Mouse (Mus musculus) embryo, embryonic 10 days (tissue): Measurements from ENCODE around the gene Abl2.

Experiments used
- DNase-seq: peaks from one replicate; pipeline ENCODE4 v3.0.0-alpha.2; 2015; ENCODE audit warnings: low spot score

The Abl2 gene

DNA sequence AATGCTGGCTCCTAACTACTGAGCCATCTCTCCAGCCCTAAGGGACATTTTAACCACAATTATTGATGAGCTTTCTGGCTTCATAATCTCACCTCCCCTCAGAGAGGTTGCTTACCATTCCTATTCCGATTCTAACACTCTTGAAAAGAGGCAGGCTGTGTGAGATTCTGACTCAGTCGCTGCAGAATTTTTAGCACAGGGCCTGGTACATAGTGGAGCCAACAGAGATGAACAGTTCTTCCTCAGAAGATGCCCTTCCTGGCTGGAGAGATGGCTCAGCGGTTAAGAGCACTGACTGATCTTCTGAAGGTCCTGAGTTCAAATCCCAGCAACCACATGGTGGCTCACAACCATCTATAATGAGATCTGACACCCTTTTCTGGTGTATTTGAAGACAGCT, 113.3 kb downstream of the Abl2 start:
- no peak for DNase-seq

DNA sequence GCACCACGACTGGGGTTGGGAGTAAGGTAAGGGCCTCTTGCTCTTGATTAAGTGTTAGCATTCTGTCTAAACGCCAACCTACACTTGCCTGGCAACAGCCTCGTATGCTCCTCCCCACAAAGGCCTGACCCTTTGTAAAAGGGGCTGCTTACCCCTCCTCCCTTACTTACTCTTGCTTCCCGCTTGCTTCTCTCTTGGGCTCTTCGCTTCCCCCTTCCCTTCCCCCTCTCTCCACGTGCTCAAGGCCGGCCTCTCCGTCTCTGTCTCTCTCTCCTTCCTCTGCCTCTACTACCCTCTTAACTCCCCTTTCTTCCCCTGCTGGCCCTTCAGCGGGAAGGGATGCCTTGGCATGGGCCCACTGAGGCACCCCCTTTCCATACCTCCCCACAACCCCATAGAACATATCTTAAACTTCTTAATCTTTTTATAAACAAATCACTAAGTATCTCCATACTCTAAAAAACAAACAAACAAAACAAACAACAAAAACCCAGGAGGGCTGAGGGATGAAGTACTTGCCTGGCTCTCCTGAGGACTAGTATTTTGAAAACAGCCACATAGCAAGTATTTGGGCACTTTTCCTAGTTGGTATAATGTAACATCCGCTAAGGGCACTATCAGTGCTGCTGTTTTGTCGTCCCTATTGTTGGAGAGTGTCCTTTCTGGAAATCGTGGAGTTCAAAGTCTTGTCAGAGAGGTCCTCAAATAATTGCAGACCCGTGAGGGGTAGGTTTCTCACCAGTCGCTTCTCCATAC, 114.3 kb downstream of the Abl2 start:
- DNase-seq: peak; percentile 48

DNA sequence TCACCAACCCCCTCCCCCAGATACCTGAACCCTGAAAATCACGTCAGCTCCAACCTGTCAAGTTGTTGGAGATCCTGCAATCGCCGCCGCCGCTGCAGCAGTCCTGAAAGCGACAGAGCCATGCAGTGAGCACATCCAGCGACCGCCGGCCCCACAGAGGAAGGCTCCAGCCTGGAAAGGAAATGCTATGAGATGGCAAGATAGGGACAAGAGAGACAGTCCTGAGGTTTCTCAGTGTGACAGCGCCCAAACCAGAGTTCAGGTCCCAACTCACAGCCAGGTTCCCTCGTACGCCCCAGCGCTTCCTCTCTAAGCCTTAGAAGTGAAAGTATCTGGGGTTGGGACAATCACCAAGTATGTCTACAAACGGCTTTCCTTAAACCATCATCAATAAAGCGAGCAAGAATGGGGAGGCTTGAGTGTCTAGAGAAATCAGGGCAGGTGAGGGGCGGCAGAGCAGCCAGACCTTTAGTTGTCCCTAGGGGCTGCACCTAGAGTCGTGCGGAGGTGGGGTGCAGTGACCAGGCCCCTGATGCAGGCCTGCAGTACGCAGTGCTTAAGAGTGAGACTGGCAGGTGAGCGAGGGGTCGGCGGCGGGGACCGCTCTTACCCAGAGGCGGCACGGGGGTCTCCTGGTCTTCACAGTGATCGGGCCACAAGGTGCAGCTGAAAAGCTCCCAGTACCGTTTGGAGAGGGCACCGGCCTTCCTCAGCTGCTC, 115.0 kb downstream of the Abl2 start:
- peak; percentile 52 for DNase-seq

DNA sequence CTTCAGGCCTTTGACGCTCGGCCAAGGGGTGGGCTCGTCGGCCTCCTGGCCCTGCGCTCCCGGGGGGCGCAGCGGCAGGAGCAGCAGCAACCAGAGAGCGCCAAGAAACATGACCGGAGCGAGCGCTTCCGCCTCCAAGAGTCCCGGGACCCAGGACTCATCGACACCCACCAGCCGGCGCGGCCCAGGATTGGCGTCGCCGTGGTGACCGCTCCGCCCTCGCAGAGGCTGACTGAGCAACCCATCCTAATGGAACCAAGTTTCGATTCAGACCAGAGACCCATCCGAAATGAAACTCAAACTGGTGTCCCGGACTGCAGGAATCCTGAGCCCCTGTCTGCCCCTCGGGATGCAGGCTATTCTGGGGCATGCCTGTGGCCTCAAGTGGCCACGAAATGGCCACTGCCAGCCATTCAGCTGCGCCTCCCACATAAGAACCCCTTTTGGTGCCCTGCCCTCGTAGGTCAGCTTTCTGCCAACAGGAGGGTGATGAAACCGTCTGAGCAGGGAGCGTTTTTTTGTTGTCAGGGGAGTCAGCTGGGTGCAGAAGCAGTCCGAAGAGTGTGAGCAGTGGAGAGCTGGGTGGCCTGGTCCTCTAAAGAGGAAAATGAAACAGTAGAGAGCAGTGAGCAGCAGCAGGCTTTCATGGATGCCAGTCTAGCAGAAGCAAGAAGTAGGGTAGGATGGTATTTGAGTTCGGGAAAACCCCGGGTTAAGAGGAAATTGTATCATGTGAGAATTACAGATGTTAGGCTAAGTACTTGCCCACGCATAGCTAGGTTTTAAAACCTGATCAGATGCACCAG, 115.8 kb downstream of the Abl2 start, which contains the start of gene Tor3a:
Gene Tor3a, minus strand, starts transcription at position 162 of the 806 bp plus-strand sequence.
- DNase-seq: peak; percentile 86

DNA sequence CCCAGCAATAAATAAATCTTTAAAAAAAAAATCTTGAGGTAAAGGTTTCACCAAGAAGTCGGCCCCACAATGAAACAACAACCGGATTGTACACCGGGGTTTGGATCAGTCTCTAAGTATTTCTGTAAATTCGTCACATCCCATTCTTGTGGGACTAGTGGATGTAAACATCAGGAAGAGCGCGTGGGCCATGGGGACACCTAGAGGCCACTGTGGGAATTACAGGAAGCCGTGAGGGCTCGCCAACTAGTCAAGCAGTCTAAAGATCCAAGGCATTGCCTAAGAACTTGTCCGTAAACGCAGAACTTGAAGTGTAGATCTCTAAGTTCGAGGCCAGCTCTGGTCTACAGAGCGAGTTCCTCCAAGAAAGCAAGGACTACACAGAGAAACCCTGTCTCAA, 117.6 kb downstream of the Abl2 start:
- DNase-seq: peak; percentile 72

DNA sequence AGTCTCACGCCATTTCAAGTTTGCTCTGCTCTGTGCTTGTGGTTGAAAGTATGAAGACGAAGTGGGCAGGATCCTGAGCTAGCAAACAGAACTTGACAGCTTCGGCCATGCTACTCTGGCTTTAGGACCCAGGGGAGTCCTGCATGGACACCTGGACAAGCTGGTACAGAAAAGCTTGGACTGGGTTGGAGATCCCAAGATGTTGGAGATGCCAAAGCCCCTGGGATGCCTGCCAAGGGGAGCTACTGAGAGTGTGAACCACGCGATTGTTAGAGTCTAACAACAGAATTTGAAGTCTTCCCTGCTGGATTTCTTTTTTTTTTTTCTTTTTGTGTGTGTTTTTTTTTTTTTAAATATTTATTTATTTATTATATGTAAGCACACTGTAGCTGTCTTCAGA, 118.0 kb downstream of the Abl2 start:
- DNase-seq: no peak

DNA sequence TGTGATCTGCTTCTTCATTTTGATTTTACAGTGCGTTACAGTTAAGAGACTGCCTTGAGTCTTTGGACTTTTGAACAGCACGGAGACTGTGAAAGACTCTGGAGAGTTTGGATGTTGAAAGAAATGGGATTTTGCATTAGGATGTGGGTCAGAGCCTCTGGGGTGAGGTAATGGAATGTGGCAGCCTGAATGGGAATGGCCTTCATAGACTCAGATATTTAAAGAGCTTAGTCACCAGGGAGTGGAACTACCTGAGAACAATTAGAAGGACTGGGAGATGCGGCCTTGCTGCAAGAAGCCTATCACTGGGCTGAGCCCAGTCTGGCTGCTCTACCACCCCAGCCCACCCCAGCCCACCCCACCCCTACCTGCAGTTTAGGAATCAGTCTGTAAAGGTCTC, 118.6 kb downstream of the Abl2 start:
- no peak for DNase-seq

DNA sequence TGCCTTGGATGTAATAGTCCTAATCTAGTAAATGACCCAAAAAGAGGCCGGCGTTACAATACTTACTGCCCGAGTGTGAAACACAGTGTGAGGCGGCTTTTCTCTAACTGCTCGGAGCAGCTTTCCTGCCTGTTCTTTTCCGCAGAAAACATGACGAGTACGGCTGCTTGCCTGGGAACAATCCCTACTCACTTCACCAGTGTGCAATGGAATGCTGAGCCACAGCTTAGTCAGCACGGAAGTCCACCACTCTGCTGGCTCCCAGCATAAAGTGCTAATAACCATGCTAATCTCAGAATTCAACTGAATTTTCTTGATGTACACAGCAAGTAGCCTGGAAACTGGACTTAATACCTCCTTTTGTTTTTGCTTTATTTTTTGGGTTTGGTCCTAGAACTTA, 121.0 kb downstream of the Abl2 start:
- no peak for DNase-seq

DNA sequence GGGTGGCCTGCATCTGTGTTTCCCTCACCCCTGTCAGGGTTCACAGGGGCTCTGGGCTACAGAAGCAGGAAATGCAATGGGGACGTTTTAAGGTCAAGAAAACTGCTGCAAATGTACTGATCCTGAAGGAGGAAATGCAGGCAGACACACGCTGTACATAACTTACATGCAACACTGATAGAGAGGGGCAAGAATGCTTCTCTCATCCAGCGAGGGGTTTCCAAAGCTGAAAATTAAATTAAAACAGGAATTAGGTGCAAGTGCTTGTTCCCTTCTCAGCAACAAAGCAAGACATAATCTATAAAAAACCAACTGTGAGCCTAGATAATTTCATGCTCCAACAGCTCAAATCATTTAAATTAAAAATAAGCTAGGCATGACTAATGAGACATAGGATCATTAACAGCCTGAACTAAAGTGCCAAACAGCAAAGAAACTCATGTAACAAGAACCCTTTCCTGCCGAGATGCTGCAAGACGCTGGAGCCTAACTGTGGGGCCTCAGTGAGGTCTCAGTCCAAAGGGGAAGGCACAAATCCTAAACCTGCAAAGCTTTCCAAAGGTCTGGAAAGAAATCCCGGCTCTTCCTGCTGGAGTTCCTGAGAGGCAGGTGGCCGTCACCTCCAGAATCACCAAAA, 127.6 kb downstream of the Abl2 start:
- no peak for DNase-seq
